Mouse (Mus musculus): ENCODE measurements around the gene Morn5.

The Morn5 gene

DNA sequence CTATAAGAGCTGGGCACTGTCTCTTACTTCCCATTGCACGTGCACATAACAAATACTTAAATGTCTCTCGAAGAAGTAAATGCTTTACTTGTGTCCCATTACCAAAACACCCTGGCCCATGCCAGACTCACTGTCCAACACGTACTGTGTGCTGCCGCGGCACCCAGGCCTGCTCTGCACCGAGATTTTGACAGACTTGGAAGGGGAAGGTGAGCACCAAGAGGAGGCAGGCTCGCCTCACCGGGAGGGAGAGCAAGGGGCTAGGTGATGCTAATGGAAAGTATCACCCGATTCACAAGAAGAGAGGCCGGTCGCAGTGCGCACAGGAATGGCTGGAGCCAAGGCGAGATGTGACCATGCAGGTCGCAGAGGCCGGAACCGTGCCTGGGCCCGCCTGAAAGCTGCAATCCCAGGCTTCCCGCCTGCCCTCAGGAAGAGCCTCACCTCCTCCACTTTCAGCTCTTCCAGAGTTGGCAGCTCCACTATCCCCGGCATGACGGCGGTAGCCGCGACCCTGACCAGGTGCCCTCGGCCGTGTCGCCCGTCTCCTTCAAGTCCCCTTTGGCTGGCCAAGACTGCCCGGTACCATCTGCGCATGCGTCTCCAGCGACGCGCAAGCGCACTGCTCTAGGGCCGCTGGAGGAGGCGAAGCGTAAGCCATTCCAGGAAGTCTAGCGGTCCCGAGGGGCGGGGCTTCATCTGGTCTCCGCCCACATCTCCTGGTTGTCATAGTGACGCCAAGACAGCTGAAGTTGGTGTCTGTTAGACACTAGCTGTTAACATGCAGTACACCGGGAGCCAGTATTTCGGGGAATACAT, at the start of gene Morn5, which contains the start of gene Ndufa8:
TSS of gene Morn5 (plus strand) at position 711 of the 819 bp plus-strand sequence.
TSS of gene Ndufa8 (minus strand) at position 659 of the 819 bp plus-strand sequence.
- DNase-seq (ENCODE audit: low read depth, low spot score) = peak; percentile 99

DNA sequence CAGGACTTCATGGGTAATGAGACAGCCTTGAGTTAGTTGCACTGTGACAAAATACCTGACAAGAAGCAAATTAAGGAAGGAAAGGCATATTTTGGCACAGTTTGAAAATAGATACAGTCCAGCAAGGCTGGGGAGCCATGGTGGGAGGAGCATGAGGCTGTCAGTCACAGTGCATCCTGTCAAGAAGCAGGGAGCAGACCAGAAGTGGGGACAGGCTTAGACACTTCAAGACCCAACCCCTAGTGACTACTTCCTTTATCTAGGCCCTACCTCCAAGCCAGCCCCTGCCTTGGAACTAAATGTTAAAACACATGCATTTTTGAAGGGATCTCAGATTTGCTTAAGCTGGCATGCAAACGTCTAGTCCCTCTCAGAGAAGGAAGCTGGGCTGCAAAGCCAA, 48.9 kb upstream of the Morn5 start:
- DNase-seq (ENCODE audit: low read depth, low spot score) = no peak

DNA sequence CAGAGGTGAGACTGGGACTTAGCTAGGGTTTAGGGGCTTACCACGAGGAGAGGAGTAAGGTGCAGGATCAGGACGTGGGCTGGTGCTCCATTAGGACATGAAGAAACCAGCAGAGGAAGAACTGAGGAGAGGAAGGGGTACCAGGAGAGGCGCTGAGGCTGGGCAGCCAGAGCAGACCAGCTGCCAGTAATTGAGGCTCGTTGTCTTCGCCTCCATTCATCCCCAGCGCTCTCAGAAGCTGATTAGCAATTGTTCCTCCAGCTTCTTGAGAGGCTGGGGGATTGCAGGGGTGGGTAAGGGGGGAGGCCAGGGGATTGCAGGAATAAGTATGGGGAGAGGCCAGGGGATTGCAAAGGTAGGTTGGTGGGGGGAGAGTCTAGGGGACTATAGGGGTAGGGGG, 47.1 kb upstream of the Morn5 start:
- DNase-seq (ENCODE audit: low read depth, low spot score) = no peak

DNA sequence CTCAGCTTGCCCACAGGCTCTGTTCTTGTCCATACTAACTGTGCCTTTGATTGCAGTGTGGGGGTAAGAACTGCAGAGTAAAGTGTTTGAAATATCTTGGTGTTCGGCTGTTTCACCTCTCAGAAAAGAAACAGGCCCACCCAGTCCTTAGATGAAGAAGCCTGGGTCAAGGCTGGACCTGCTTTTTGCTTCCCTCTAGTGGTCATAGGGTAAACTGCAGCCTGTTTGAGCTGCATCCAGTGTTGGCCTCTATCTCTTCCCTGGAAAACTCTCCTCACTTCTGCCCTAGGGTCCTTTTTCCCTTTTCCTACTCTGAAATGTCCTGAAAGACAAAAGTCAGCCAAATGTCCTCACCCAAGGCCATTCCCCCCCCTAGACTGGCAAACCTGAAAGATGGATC, 41.2 kb upstream of the Morn5 start:
- peak; percentile 63 for DNase-seq (ENCODE audit: low read depth, low spot score)

DNA sequence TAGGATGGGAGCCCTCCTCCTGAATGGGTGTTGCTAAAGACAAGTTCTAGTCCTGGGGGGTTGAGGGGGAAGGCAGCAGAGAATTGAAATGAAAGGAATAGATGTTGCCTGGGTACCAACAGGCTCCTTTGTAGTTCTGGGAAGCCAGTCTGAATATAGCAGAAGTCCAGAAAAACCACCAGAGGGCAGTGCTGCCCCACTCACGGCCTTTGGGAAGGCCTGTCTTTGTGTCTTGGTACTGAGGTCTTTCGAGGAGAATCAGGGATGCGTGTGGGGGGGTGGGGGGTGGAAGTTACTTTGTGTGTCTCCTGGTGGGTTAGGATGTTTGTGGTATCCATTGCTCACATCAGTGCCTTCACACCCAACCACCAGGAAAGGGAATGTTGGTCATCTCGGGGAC, 39.9 kb upstream of the Morn5 start:
- peak; percentile 89 for DNase-seq (ENCODE audit: low read depth, low spot score)

DNA sequence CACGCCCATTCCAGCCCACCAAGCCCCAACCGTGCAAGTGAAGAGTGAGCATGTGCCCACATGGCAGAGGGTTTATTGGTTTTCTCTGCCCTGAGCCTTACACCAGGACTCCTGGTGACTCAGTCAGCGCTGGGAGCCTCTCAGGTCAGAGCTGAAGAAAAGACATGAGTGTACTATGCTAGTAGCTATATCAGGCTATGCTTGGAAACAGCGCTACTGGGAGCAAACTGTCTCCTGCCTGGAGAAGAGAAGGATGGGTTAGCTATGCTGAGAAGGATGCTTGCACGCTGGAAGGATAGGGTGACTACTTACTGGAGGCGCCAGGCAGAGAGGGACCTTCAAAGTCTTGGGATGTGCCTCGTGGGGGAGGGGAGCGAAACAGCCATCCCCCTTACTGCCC, 38.7 kb upstream of the Morn5 start:
- DNase-seq (ENCODE audit: low read depth, low spot score) = peak; percentile 63

DNA sequence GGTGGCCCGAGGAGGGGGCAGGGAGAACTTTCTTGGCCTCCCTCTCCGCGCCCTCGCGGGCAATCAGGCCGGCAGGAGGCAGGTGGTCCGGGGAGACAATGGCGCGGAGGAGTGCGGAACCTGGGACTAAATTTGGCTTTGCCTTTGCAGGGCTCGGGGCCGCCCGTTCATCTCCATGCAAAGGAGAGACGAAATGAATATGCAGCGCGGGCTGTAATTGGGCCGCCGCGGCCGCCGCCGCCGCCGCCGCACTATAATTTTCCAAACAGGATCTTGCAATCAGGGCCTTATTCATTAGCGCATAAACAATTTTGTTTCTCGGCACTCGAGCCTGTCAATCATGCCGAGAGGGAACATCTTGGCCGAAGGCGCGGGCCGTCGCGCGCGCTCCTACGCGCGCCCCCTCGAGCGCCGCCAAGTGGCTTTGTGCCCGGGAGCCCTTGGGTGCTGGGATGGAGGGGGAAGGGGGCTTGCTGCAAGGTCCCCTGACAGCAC, 37.9 kb upstream of the Morn5 start:
- peak; percentile 57 for DNase-seq (ENCODE audit: low read depth, low spot score)

DNA sequence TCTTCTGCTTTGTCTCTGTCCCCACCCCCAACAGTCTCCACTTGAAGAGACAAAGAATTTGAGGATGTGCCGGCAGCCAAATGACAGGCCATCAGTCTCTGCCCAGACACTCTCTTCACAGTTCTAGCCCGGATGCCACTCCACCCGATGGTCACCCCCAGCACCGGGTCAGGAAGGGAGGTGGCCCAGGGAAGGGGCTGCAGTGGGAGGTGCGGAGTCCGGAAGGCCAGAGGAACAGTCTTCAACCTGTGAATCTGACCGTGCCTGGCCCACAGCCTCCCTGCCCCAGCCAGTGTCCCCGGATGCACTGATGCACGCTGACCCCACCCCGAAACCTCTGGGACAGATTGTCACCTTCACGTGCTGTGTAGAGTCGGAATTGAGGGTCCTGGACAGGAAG, 36.2 kb upstream of the Morn5 start:
- DNase-seq (ENCODE audit: low read depth, low spot score) = no peak

DNA sequence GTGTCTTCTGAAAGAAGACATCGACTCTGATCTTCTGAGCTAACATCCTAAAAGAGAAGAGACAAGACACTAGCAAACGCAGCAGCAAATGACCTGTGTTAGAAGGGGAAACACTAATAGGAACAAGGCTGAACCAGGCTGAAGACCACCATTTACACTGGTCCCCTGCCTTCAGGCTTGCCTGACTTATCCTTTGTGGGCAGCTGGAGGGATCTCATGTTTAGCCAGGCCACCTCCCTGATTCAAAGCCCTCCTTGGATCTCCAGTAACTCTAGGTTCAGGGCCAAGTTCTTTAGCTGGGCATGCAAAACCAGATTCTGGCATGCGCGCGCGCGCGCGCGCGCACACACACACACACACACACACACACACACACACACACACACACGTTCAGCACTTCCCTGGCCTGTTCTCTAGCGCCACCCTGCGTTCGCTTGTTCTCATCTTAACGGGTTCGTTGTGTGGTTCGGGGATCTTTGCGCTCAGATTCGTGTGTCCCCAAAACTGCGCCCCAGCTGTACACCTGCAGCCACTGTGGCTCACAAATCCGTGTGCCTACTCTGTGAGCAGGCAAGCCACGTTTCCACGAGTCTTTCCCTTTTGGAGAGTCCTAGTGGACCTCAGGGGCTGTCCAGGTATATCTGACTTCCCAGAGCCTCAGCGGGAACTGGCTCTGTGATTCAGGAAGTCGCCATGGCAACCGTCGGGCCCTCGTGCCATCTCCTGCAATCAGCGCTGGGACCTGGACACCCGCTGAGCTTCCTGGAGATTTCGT, 27.7 kb upstream of the Morn5 start:
- DNase-seq (ENCODE audit: low read depth, low spot score) = peak; percentile 93

DNA sequence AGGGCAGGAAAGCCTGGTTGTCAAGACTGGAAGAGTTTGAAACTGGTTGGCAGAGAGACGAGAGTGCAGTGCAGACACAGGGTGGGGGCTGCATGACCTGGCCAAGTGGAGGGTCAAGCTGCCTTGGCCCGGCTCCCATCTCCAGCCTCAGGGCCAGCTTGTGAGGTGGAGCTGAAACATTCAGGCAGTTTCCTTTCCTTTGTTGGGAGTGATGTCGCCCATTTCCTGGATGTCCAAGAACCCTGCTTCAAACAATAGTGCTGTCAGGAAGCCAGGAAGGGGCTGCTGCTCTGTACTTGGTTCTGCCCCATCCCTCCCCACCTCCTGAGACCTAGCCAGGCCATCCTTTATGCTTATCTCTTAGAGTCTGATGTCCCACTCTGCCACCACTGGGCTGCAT, 26.0 kb upstream of the Morn5 start:
- no peak for DNase-seq (ENCODE audit: low read depth, low spot score)

DNA sequence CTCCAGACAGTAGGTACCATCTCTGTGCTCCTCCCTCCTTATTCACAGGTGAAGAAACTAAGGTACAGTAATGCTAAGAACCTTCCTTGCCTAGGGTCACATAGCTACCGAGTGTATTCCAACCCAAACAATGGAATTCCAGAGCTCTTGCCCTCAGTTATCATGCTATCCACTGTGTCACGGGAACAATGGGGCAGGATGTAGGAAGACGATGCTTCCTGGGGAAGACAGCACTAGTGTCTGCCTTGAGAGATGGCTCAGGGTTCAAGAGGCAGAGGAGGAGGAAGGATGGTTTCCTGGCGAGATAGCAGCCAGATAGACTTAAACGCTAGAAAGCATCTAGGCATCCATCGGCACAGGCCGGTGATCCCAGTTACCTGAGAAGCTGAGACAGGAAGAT, 16.4 kb upstream of the Morn5 start:
- no peak for DNase-seq (ENCODE audit: low read depth, low spot score)

DNA sequence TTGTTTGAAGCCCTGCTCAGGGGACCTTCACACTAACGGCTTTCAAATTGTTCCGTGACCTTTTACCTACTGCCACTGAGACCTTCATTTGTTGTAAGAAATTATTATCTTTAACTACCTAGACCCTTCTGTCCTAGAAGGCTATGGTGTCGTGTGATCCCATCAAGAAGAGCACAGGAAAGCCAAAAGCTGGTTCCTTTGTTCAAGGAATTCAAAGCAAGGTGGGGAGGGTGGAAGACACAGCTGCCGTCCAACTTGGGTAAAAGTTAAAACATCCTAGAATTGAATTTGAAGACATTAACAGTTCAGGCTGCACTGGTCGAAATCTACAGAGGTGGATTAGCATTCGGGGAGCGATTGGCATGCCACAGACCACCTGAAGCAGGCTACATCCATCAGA, 15.3 kb upstream of the Morn5 start:
- no peak for DNase-seq (ENCODE audit: low read depth, low spot score)

DNA sequence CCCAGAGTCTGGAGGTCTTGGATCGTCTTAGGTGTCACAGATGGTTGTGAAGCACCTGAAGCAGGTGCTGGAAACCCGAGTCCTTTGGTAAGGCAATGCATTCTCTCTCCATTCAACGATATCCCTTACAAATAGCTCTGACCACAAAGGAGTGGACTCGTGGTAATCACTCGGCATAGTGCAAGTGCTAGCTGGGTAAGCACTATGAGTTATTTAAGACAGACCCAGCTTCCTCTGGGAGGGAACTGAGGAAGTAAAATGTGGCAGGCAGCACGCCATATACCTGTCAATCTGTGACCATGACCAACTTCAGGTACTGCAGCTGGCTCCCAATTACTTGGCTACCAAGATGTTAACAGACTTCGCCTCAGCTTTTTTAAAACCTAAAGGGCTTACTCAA, 14.4 kb upstream of the Morn5 start:
- DNase-seq (ENCODE audit: low read depth, low spot score) = no peak

DNA sequence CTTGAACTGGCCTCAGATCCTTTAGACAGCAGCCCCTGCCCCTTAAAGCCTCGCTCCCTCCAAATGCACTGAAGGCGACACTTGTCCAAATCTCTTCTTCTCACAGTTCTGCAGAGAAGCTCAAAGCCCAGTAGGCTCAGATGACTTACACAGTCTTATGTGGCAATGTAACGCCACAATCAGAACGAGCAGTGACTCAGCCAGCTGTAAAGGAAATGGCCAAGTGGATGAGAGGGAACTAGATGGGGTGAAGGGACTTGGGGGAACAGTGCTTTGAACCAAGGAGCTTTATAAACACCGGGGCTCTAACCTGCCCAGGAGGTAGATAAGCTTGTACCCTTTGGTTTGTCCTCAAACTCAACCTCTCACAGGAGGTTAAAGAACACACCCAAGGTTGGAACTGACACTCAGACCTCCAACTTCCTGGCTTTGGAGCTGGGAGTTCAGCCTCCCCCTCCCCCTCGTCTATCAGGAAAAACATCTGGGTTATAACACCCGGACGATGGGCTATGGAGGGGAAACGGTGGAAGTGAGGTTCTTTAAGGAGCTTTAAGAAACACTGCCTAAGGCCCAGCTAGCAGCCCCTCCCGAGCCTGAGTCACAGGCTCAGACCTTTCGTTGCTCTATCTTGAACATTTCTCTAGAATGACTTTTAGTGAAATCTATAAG, 13.7 kb upstream of the Morn5 start:
- no peak for DNase-seq (ENCODE audit: low read depth, low spot score)

DNA sequence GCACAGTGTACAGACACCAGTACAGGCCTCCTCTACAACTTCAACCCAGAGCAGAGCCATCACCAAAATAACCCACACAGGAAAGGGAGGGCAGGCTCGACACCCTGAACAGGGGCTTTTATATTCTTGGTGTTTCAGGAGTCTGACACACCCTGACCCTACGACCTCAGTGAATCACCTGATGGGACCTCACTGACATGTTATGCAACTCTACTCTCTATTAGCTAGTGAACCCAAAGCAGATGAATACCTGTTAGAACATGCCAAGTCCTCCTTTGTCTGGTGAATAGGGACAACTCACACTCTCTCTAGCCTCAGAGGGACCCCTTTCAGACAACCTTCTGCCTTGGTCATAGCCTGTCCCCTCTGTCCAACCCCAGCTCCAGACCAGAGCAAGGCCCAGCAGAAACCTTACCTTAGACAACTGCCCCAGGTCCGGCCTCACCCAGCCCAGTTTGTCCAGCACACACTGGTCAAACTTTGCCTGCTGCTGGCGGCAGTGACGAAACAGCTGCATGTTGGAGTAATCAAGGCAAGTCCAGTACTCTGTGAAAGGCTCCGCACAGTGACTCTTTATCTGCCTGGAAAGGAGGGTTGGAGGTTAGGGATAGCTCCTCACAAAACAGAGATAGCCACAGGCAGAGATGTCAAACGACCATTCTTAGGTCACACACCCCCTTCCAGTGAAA, 9.8 kb upstream of the Morn5 start:
- DNase-seq (ENCODE audit: low read depth, low spot score) = no peak

DNA sequence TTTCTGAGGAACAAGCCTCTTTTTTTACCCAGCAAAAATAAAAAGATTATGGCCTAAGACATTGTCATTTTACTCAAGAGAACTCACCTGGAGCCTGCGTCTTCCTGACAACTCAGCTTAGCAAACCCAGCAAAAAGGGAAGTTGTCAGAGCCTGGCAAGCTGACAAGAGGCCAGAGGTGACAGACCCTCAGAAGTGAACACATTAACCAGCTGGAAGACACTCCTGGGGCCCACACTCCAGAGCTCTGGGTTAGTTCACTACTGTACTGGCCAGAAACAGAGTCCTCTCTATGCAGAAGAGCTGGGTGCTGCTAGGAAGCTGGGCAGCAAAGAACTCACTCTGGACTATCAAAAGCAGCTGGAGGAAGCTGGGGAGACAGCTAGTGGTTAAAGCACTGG, 8.4 kb upstream of the Morn5 start:
- DNase-seq (ENCODE audit: low read depth, low spot score) = no peak

DNA sequence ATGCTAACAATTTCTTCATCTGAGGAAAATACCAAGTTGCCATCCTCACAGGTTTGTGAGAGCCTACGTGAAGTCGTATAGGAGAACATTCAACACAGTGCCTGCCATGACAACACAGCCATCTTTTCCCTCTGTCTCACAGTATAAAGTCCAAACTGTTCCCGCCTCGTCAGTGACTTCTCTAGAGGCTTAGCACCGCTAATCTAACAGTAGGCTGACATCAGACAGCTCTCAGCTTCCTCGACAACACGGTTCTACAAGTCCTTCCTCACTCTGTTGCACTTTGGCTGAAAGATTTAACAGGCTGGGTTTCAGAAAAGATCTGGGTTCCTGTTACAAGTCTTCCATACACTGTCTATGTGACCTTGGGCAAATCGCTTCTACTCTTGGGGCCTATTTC, 1.1 kb upstream of the Morn5 start:
- no peak for DNase-seq (ENCODE audit: low read depth, low spot score)

DNA sequence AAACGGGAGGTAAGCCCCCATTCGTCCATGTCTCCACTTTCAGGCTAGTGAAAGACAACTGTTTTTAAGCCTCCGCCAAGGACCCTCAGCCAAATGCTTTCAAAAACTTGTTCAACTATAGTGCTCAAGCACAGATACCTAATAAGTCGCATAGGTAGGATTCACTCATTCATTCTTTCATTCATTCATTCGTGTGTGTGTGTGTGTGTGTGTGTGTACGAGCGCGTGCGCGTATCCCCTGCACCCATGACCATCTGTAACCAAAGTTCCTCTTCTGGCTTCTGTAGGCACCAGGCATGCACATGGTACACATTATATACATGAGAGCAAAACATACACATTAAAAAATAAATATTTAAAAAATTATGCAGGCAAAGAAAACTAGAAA, 303 bp downstream of the Morn5 start:
- no peak for DNase-seq (ENCODE audit: low read depth, low spot score)

DNA sequence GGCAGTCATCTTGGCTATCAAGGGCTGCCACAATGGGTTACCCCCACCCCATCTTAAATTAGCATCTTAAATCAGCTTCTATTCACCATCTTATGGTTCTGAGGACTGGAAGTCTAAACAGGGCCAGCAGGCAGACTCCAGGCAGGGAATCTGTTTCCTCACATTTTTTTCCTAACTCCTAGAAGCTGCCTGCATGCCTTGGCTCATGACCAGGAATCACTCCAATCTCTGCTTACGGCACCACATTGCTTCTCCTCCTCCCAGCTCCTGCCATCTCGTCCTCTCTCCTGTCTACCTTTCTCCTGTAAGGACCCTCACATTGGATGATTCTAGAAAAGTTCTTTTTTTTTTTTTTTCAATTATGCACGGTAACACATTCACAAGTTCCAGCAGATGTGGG, 4.0 kb downstream of the Morn5 start:
- peak; percentile 71 for DNase-seq (ENCODE audit: low read depth, low spot score)

DNA sequence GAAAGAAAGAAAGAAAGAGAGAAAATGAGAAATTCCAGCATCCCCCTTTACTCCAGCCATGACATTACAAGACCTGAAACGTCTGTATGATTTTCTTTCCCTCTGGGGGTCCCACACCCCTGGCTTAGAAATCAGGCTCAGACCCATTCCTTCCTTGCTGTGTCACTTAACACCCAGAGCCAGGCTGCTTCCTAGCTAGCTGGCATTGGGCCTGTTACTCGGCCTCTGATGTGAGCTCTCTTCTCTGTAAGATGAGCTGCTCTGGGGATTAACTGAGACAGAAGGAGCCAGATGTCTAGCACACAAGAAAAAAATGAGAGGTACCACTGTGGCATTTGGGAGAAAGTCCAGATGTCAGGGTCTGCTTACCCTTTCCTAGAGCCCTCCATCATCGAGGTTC, 7.0 kb downstream of the Morn5 start:
- DNase-seq (ENCODE audit: low read depth, low spot score) = no peak

DNA sequence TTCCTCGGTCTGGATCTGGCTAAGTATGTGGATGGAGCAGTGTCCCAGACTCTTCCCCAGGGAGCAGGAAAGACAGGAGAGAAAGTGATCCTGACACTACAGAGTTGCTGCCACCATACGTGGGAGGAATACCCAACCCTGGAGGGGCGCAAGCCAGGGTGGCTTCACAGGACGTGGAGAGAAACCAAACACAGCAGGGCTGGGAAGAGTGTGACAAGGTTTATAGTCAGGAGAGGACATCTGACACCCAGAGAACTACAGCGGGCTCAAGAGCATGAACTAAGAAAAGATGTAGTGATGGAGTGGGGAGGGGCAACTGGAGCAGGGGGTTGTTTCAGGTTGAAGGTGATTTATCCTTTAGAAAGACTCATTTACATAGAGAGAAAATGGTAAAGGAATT, 12.2 kb downstream of the Morn5 start:
- no peak for DNase-seq (ENCODE audit: low read depth, low spot score)

DNA sequence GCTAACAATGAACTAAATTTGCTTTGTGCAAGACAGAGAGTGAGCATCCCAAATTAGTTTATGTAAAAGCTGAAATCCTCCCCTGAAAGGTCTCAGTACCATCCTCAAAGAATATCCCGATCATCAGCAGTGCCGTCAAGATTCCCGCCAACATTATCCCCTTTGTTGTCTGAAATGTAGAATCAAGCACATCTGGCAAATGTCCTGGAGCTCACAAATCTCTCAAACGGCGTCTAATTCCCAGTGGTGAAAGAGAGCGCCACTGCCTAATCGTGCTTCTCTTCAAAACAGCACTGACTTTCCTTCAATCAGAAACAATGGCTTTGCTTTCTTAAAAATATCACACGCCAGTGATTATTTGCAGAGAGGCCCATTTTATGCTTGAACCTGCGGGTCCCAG, 17.9 kb downstream of the Morn5 start:
- DNase-seq (ENCODE audit: low read depth, low spot score) = no peak

Measured in brain, adult 2 months (tissue).